Mouse (Mus musculus) v-Abl transformed pro-B cells (cell line): ENCODE data around the gene Tnfrsf13b.

Source experiments
- in situ Hi-C, 2 experiments: fragments of 400-800 bp; cut with MboI; formaldehyde crosslinking; loops; one replicate each; pipeline ENCODE4 v1.15.1; 2025; ENCODE audit not compliant: unreplicated experiment in 2 of 2

Gene Tnfrsf13b

GRCm38 (mm10) chr11:61126606-61127355, at the start of gene Tnfrsf13b:
Tnfrsf13b (plus strand) TSS chr11:61126755.
- in situ Hi-C loops: no loop called here

- in situ Hi-C loops: loop anchor here (10.0 to 25.0 kb wide), 3 partner anchors 144 to 519 kb away; partner anchors contain the start of genes Llgl1 (in 1 of the 2) and Map2k3 (in 1 of the 2)
These were observed 44.9 kb upstream of the Tnfrsf13b start for GRCm38 (mm10) chr11:61081624-61082023.

GRCm38 (mm10) chr11:61090195-61090594, 36.4 kb upstream of the Tnfrsf13b start:
- in situ Hi-C loops: loop anchor here (5.0 to 25.0 kb wide), 7 partner anchors 45 to 528 kb away; partner anchors contain the start of genes Llgl1 (in 1 of the 2) and Map2k3 (in 1 of the 2)

DNA sequence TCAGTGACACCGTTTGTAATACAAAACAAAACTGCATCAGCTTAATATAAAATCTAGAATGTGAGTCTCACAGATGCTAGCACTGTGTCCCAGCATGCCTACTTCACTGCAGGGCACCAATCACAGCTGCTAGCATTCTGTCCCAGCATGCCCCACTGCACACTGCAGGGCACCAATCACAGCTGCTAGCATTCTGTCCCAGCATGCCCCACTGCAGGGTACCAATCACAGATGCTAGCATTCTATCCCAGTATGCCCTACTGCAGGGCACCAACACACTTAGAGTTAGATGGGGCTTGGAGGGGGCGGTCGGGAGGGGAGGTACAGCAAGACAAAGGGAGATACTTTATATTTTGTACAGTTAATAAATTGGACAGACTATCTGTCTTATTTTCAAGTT, 35.4 kb upstream of the Tnfrsf13b start:
- in situ Hi-C loops: loop anchor here (5.0 to 25.0 kb wide), 7 partner anchors 46 to 529 kb away; partner anchors contain the start of genes Llgl1 (in 1 of the 2) and Map2k3 (in 1 of the 2)

DNA sequence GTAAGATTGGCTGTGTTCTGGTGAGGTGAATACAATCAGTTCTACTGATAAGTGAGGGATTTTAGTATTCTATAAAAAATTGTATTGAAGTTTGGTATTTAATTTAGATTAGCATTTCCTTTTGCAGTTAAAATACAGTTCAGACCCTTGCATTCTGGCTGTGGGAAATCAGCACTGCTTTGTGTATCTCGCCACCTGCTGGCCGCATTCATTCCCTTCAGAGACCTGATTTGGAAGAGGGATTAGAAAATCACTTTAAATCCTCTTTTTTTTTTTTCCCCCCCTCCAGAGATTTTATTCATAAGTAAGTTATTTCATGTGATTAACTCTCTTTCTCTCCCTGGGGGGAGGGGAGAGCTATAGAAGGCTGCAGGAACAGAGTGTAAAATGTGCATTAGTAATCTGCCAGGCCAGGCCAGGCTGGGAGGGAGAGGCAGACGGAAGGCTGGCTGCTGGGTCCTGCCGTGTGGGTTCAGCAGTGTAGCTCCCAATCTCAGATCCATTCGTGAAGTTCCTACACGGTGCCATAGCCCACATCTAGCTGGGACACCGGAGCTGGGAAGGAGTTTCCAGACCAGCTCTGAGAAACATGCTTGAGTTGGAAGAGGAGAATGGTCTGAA, 34.8 kb upstream of the Tnfrsf13b start:
- in situ Hi-C loops: loop anchor here (5.0 to 25.0 kb wide), 7 partner anchors 47 to 529 kb away; partner anchors contain the start of genes Llgl1 (in 1 of the 2) and Map2k3 (in 1 of the 2)

GRCm38 (mm10) chr11:61098046-61098445, 28.5 kb upstream of the Tnfrsf13b start:
- in situ Hi-C loops: loop anchor here (10.0 to 25.0 kb wide), 4 partner anchors 53 to 536 kb away; partner anchors contain the start of gene Map2k3 (in 1 of the 2)

DNA sequence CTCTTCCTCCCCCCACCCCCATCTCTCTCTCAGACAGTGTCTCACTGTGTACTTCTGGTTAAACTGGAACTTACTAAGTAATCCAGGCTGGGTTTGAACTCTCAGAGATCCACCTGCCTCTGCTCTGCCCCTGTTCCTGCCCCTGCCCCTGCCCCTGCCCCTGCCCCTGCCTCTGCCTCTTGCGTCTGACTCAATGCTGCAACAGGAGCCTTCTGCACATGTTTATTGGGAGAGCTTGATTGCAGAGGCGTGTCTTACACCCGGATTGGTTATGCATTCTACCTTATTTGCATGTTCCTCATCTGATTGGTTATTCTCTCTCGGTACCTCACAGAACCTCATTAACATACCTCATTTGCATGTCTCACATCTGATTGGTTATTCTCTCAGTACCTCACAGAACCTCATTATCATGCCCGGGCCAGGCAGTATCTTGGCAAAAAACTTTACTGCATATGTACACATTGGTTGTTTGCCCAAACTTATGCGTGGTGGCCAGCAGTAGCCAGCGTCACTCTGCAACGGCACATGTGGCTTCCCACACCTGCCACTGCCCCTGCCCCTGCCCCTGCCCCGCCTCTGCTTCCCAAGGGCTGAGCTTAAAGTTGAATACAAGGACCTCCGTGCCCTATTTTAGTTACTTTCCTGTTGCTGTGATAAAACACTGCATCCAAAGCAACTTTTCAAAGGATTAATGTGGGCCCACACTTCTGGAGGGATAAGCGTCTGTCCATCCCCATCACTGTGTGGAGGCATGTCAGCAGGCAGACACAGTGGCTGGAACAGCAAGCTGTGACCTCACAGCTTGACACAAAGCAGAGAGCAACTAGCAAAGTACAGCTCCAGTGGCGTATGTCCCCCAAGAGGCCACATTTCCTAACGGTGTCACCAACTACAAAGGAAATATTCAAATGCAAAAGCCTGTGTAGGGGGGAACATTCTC, 23.9 kb upstream of the Tnfrsf13b start:
- in situ Hi-C loops: loop anchor here (10.0 kb wide), 2 partner anchors 292 to 302 kb away; no protein-coding TSS in a partner anchor

DNA sequence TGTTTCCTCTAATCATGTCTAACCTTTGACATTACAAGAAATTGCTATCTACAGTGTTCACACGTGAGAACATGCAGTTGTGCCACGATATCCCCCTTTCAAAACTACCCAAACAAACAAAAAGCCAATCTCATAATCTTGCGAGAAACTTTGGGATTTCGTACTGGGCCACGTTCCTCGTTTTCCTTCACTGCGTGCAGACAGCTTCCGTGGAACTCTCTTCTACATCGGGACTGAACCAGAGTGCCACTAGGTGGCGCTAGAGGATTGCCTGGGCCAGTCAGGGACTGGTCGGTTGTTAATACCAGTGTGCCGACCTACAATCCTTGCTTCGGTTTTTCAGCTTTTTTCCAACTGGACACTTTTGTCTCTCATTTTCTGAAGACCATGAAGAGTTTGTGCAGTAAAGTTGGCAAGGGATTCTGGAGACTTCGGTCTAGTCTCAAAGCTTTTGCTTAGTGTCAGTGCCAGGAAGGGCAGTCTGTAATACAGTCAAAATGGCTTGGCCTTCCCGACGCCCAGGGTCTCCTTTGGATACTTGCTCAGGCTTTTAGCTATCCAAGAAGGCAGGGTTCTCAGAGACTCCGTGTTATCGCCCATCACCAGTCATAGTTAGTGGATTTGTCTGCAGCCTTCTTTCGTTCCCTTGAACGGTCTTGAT, 22.2 kb upstream of the Tnfrsf13b start:
- in situ Hi-C loops: loop anchor here (10.0 kb wide), 2 partner anchors 290 to 300 kb away; no protein-coding TSS in a partner anchor

GRCm38 (mm10) chr11:61108911-61109361, 17.6 kb upstream of the Tnfrsf13b start:
- in situ Hi-C loops: loop anchor here (5.0 to 10.0 kb wide), 5 partner anchors 33 to 296 kb away; no protein-coding TSS in a partner anchor

- in situ Hi-C loops: loop anchor here (5.0 to 10.0 kb wide), 5 partner anchors 33 to 295 kb away; no protein-coding TSS in a partner anchor
These were observed 16.8 kb upstream of the Tnfrsf13b start for GRCm38 (mm10) chr11:61109707-61110106.

DNA sequence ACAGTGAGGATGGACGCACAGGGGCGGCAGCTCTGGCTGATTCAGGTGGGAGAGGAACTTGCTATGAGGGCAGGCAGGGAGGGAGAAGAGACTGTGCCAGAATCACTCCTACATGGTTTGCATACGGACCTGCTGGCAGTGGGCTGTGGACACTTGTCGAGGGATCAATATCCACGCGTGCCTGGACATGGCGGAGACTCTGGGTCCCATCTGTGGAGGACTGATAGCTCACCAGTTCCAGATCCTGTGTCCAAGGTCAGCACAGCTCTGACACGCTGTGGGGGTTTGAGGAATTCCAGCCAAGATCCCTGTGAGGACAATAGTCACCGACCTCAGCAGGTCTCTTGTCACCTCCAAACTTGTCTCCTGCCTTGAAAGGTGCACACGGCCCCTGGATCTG, 16.4 kb upstream of the Tnfrsf13b start:
- in situ Hi-C loops: no loop called here

GRCm38 (mm10) chr11:61110928-61111327, 15.6 kb upstream of the Tnfrsf13b start:
- in situ Hi-C loops: no loop called here

DNA sequence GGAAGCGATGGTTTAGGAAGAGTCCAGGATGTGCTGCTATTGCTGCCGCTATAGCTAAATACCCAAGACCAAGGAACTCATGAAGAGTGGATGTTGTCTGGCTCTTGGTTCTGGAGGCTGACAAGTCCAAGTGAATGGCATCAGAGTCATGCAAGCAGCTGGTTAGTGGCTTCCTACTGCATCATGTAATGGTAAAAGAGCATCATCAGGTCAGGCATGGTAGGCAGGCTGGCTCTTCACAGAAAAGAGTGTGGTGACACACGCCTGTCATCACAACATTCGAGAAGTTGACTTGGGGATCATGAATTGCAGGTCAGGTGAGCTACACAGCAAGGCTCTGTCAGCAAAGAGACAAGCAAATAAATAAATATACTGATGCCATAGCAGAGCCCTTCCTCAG, 15.1 kb upstream of the Tnfrsf13b start:
- in situ Hi-C loops: no loop called here

DNA sequence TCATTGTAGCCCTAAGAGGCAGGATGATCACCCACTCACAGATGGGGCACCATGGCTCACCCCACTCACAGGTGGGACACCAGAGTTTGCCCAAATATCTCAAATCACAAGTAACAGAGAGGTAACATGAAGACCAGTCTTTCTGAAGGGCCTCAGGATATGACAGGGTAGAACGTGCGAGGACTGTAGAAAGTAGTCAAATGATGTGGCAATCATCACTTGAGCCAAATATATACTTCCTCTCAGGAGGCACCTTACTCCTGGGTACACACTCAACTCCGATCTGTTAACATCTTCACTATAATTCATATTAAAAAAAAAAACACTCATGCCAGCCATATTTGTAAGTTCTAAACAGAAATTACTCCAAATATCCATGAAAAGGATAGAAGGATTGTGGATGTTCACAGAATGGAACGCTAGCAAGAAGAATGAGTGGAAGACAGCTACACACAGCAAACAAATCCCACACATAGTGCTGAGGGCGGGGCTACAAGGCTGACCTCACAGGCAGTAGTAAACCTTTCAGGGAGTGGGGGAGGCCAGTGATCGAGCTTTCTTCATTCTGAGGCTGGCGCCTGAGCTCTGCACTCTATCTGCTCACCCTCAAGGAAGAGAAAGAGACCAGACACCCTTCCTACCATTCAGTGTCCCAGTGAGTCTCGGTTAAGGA, 14.1 kb upstream of the Tnfrsf13b start:
- in situ Hi-C loops: no loop called here

- in situ Hi-C loops: no loop called here
These were observed 10.3 kb upstream of the Tnfrsf13b start for GRCm38 (mm10) chr11:61116226-61116625.

DNA sequence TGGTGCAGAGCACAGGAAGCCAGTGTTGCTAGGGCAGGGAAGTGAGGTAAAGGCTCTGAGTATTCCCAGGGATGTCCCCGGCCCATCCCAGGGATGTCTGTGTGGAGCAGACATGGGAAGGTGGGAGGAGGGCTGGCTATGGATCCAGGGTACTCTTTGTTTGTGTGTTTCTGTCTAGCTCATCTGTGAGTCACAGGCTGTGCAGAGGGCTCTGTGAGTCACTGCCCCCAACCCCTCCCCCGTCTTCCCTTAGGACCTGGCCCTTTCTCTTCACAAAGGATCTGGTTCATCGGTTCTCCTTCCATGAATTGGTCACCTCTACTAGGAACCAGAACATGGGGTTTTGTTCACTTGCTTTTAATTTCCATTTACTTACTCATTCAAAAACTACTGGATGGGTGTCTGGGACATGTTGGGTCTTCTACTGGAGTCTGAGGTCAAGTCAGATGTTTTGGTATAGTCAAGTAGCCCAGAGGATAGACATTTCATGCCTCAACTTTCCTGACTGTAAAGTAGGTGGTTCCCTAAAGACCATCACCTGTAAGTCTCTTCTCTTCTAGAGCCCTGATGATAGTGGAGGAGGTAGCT, 6.5 kb upstream of the Tnfrsf13b start:
- in situ Hi-C loops: no loop called here

DNA sequence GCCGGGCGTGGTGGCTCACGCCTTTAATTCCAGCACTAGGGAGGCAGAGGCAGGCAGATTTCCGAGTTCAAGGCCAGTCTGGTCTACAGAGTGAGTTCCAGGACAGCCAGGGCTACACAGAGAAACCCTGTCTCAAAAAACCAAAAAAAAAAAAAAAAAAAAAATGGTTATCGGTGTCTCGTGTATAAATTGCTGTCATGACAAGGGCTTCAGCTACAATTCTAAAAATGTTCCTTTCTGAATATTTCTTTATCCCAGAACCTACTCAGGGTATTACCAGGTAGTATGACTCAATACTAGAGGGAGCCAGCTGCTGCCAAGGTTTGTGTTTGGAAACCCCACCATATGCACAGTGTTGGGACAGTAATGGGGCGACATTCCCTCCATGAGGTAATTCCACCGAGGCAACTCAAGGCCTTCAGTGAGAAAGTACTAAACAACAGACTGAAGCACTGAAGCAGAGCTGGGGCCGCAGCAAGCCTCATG, 4.2 kb upstream of the Tnfrsf13b start:
- in situ Hi-C loops: no loop called here

DNA sequence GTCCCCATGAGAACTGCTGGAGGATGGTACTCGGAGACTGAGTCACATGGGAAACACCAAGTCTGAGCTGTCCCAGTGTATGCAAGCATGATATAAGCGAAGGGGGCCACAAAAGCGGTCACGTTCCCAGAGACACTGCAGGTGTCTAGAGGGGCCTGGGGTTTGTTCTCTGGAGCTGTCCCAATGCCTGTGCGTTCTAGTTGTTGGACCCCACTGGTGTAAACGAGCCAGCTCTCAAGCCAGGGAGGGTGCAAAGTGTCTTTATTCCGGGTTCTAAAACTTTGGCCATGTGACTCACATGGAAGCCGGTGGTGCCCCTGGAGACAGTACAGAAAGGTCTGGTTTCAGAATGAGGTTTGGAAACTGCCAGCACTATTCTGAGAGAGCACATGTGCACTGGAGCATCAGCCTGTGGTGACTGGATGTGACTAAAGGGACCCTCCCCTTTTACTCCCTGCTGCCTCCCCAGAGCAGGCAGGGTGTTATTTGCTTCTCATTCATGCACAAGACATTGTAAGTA, 3.7 kb upstream of the Tnfrsf13b start:
- in situ Hi-C loops: no loop called here
